Mouse (Mus musculus): ENCODE results near the gene Rapgef6. TPM values are rescaled to one million over a fixed set of nuclear protein-coding genes. Genes with fewer than 3 reads are reported as not detected.

Gene Rapgef6
- polyA plus RNA-seq, 1 experiment, result 73.9 TPM

DNA sequence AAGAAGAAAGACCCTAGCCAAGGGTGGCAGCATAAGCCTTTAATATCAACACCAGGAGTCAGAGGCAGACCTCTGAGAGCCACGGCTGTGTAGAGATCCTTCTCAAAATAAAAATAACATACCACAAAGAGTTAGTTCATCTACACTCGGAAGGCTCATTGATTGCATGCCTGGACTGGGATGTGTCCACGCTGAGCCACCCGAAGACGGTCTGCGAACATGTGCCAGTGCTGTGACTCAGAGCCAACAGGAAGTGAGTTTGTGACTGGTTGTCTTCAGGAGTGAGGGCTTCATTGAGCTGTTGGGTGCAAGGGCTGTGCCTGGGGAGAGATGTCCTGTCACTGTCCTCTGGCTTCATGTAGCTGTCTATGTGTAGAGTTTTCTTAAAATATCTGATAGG, 171.0 kb downstream of the Rapgef6 start:
- peaks cover 78% of the 10 kb centered on the region for H3K36me3 ChIP-seq (ENCODE audit: control insufficient read depth, insufficient read depth, low read length)
- WGBS, result 95% methylated on average over 6 of the region's 6 CpGs
- no peak for DNase-seq

DNA sequence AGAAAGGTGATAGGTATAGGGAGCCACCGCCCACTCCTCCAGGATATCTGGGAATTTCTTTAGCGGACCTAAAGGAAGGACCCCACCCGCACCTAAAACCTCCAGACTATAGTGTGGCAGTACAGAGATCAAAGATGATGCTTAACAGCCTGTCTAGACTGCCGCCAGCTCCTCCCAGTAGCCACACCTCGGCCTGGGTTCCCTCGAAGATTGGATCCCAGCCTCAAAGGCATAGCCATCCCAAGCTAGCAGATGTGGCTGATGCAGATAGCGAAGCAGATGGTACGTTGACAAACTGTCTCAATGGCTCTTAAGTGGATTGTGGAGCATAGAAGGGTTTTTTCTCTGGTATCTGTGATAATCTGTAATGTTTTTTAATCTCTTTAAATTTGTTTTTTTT, 171.6 kb downstream of the Rapgef6 start:
- TF ChIP-seq POLR2A (IDR thresholded peaks at IDR 0.05; ENCODE audit: control insufficient read depth, extremely low read depth, insufficient read depth, low read length, poor library complexity) (no peak), CTCF (IDR thresholded peaks at IDR 0.05; ENCODE audit: borderline replicate concordance, control insufficient read depth, extremely low read depth, insufficient read depth, low read length, poor library complexity) (no peak)
- H3K27me3 ChIP-seq (ENCODE audit: control insufficient read depth, insufficient read depth, low read length), result no peaks in the 10 kb centered on the region
- peaks cover 74% of the 10 kb centered on the region for H3K36me3 ChIP-seq (ENCODE audit: control insufficient read depth, insufficient read depth, low read length)
- H3K4me3 ChIP-seq (ENCODE audit: control insufficient read depth, insufficient read depth, low read length), result no peak overlapping the region
- H3K27ac ChIP-seq (ENCODE audit: control insufficient read depth, insufficient read depth, low read length), result no peak overlapping the region
- WGBS, result 96% methylated on average over 8 of the region's 8 CpGs
- no peak for DNase-seq
- H3K4me1 ChIP-seq (replicated peaks; ENCODE audit: control insufficient read depth, insufficient read depth, low read length), result no peaks in the 10 kb centered on the region

More for the DNA sequence above, 171.0 kb downstream of the Rapgef6 start:
- Histone ChIP-seq H3K4me3 (ENCODE audit: control insufficient read depth, insufficient read depth, low read length) (no peak overlapping the region), H3K27ac (ENCODE audit: control insufficient read depth, insufficient read depth, low read length) (no peak overlapping the region), H3K4me1 (replicated peaks; ENCODE audit: control insufficient read depth, insufficient read depth, low read length) (no peaks in the 10 kb centered on the region), H3K27me3 (ENCODE audit: control insufficient read depth, insufficient read depth, low read length) (no peaks in the 10 kb centered on the region)
- TF ChIP-seq POLR2A (IDR thresholded peaks at IDR 0.05; ENCODE audit: control insufficient read depth, extremely low read depth, insufficient read depth, low read length, poor library complexity), result no peak
- no peak for TF ChIP-seq CTCF (IDR thresholded peaks at IDR 0.05; ENCODE audit: borderline replicate concordance, control insufficient read depth, extremely low read depth, insufficient read depth, low read length, poor library complexity)

DNA sequence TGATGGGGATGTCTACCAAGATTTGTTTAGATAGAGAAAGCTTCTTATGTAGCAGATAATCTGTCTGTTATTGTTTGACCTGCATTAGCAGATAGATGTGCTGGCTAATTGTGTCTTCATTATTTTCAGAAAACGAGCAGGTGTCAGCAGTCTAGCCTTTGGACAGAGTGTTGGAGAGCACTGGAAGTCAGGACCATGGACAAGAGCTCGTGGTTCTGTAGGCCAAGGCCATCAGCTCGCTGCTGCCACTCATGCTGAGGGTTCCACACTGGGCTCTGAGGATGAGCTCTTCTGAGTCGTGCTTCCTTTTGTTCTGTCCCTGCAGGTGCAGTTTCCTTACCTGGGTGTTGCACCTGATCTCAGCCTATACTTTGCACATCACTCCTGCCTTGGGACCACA, 173.3 kb downstream of the Rapgef6 start:
- 75% methylated on average over 4 of the region's 4 CpGs for WGBS
- DNase-seq, result no peak
- no peaks in the 10 kb centered on the region for H3K27me3 ChIP-seq (ENCODE audit: control insufficient read depth, insufficient read depth, low read length)
- TF ChIP-seq POLR2A (IDR thresholded peaks at IDR 0.05; ENCODE audit: control insufficient read depth, extremely low read depth, insufficient read depth, low read length, poor library complexity), result no peak
- no peak for TF ChIP-seq CTCF (IDR thresholded peaks at IDR 0.05; ENCODE audit: borderline replicate concordance, control insufficient read depth, extremely low read depth, insufficient read depth, low read length, poor library complexity)
- no peak overlapping the region for H3K27ac ChIP-seq (ENCODE audit: control insufficient read depth, insufficient read depth, low read length)
- no peaks in the 10 kb centered on the region for H3K4me1 ChIP-seq (replicated peaks; ENCODE audit: control insufficient read depth, insufficient read depth, low read length)
- peaks cover 61% of the 10 kb centered on the region for H3K36me3 ChIP-seq (ENCODE audit: control insufficient read depth, insufficient read depth, low read length)
- no peak overlapping the region for H3K4me3 ChIP-seq (ENCODE audit: control insufficient read depth, insufficient read depth, low read length)

GRCm38 (mm10) chr11:54697611-54698010, 175.0 kb downstream of the Rapgef6 start:
- Histone ChIP-seq H3K4me1 (replicated peaks; ENCODE audit: control insufficient read depth, insufficient read depth, low read length) (no peaks in the 10 kb centered on the region), H3K4me3 (ENCODE audit: control insufficient read depth, insufficient read depth, low read length) (no peak overlapping the region), H3K27me3 (ENCODE audit: control insufficient read depth, insufficient read depth, low read length) (no peaks in the 10 kb centered on the region), H3K27ac (ENCODE audit: control insufficient read depth, insufficient read depth, low read length) (no peak overlapping the region), H3K36me3 (ENCODE audit: control insufficient read depth, insufficient read depth, low read length) (peaks cover 47% of the 10 kb centered on the region)
- DNase-seq, result no peak
- TF ChIP-seq POLR2A (IDR thresholded peaks at IDR 0.05; ENCODE audit: control insufficient read depth, extremely low read depth, insufficient read depth, low read length, poor library complexity) (no peak), CTCF (IDR thresholded peaks at IDR 0.05; ENCODE audit: borderline replicate concordance, control insufficient read depth, extremely low read depth, insufficient read depth, low read length, poor library complexity) (no peak)
- 92% methylated on average over 5 of the region's 5 CpGs for WGBS

DNA sequence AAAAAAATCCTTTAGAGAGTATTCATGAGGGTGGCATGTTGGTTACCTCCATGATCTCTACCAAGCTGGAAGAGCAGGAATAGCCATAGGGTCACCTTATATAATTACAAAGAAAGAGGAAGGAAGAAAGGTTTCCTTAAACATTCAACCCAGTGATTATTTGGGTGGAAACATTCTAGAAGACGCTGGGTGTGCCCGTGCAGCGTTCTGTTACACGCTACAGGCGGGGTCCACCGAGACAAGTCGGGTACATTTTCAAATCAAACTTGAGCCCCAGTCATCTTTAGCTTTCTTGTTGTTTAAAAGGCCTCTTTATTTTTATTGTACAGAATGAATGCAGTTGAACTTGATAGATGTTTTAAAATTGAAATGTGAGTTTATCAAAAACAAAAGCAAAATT, 176.0 kb downstream of the Rapgef6 start:
- no peak for DNase-seq
- Histone ChIP-seq H3K4me3 (ENCODE audit: control insufficient read depth, insufficient read depth, low read length) (no peak overlapping the region), H3K36me3 (ENCODE audit: control insufficient read depth, insufficient read depth, low read length) (peaks cover 41% of the 10 kb centered on the region), H3K4me1 (replicated peaks; ENCODE audit: control insufficient read depth, insufficient read depth, low read length) (no peaks in the 10 kb centered on the region), H3K27me3 (ENCODE audit: control insufficient read depth, insufficient read depth, low read length) (no peaks in the 10 kb centered on the region), H3K27ac (ENCODE audit: control insufficient read depth, insufficient read depth, low read length) (no peak overlapping the region)
- TF ChIP-seq CTCF (IDR thresholded peaks at IDR 0.05; ENCODE audit: borderline replicate concordance, control insufficient read depth, extremely low read depth, insufficient read depth, low read length, poor library complexity) (no peak), POLR2A (IDR thresholded peaks at IDR 0.05; ENCODE audit: control insufficient read depth, extremely low read depth, insufficient read depth, low read length, poor library complexity) (no peak)
- 78% methylated on average over 7 of the region's 7 CpGs for WGBS

GRCm38 (mm10) chr11:54699972-54700371, 177.3 kb downstream of the Rapgef6 start:
- H3K4me1 ChIP-seq (replicated peaks; ENCODE audit: control insufficient read depth, insufficient read depth, low read length), result no peaks in the 10 kb centered on the region
- 16% methylated on average over 3 of the region's 3 CpGs for WGBS
- TF ChIP-seq CTCF (IDR thresholded peaks at IDR 0.05; ENCODE audit: borderline replicate concordance, control insufficient read depth, extremely low read depth, insufficient read depth, low read length, poor library complexity) (no peak), POLR2A (IDR thresholded peaks at IDR 0.05; ENCODE audit: control insufficient read depth, extremely low read depth, insufficient read depth, low read length, poor library complexity) (no peak)

GRCm38 (mm10) chr11:54701848-54702247, 179.2 kb downstream of the Rapgef6 start:
- TF ChIP-seq CTCF (IDR thresholded peaks at IDR 0.05; ENCODE audit: borderline replicate concordance, control insufficient read depth, extremely low read depth, insufficient read depth, low read length, poor library complexity), result no peak
- TF ChIP-seq POLR2A (IDR thresholded peaks at IDR 0.05; ENCODE audit: control insufficient read depth, extremely low read depth, insufficient read depth, low read length, poor library complexity), result no peak
- 94% methylated on average over 8 of the region's 8 CpGs for WGBS
- DNase-seq, result no peak

More at GRCm38 (mm10) chr11:54699972-54700371, 177.3 kb downstream of the Rapgef6 start:
- H3K36me3 ChIP-seq (ENCODE audit: control insufficient read depth, insufficient read depth, low read length), result peaks cover 30% of the 10 kb centered on the region
- H3K4me3 ChIP-seq (ENCODE audit: control insufficient read depth, insufficient read depth, low read length), result no peak overlapping the region
- no peak overlapping the region for H3K27ac ChIP-seq (ENCODE audit: control insufficient read depth, insufficient read depth, low read length)
- DNase-seq, result no peak
- no peaks in the 10 kb centered on the region for H3K27me3 ChIP-seq (ENCODE audit: control insufficient read depth, insufficient read depth, low read length)

More at GRCm38 (mm10) chr11:54701848-54702247, 179.2 kb downstream of the Rapgef6 start:
- Histone ChIP-seq H3K4me1 (replicated peaks; ENCODE audit: control insufficient read depth, insufficient read depth, low read length) (no peaks in the 10 kb centered on the region), H3K27me3 (ENCODE audit: control insufficient read depth, insufficient read depth, low read length) (no peaks in the 10 kb centered on the region), H3K36me3 (ENCODE audit: control insufficient read depth, insufficient read depth, low read length) (peaks cover 12% of the 10 kb centered on the region), H3K4me3 (ENCODE audit: control insufficient read depth, insufficient read depth, low read length) (no peak overlapping the region), H3K27ac (ENCODE audit: control insufficient read depth, insufficient read depth, low read length) (no peak overlapping the region)

All from thymus, adult 2 months (tissue).